8 mouse cellular contexts compared by ENCODE assay signal in genomic region chr3:28107446-28108004, GRCm38 (mm10).
A peak's percentile ranks its signal among the peaks of the same experiment; 100 is the strongest.
DNase-seq lines count a peak whose midpoint lies in the region; ATAC-seq and TF ChIP-seq lines count a peak whose summit lies in the region.

No protein-coding gene starts in this region.

- no peak for ATAC-seq in forebrain, embryonic 11.5 days (replicated peaks; ENCODE audit: low FRiP score)
- ATAC-seq in intestine, embryonic 16.5 days = peak; percentile 69
- 0 out of 2 replicates have a peak, but pooled peaks have one; percentile 31 for ATAC-seq in neural tube, embryonic 11.5 days (ENCODE audit: insufficient read depth, low FRiP score, low TSS enrichment)
- ATAC-seq in megakaryocyte, adult 5-6 weeks (ENCODE audit: poor library complexity, severe bottlenecking) = no peak

- no peak overlapping the region for H3K4me2 ChIP-seq in forebrain, embryonic 11.5 days (ENCODE audit: low read depth, low read length, severe bottlenecking)
- no peak overlapping the region for H3K4me2 ChIP-seq in intestine, embryonic 16.5 days (ENCODE audit: low read depth, low read length)
- H3K4me2 ChIP-seq in neural tube, embryonic 11.5 days (ENCODE audit: low read depth) = no peak overlapping the region

- no peaks in the 10 kb centered on the region for H3K9me3 ChIP-seq in forebrain, embryonic 10.5 days
- H3K9me3 ChIP-seq in forebrain, embryonic 11.5 days (ENCODE audit: control insufficient read depth, low read length) = no peaks in the 10 kb centered on the region
- H3K9me3 ChIP-seq in intestine, embryonic 16.5 days (ENCODE audit: control insufficient read depth, low read length) = no peaks in the 10 kb centered on the region
- H3K9me3 ChIP-seq in neural tube, embryonic 11.5 days (ENCODE audit: control insufficient read depth, low read length) = no peaks in the 10 kb centered on the region

- H3K36me3 ChIP-seq in forebrain, embryonic 10.5 days (replicated peaks) = no peaks in the 10 kb centered on the region
- no peaks in the 10 kb centered on the region for H3K36me3 ChIP-seq in forebrain, embryonic 11.5 days (ENCODE audit: control insufficient read depth, insufficient read depth, low read length)
- H3K36me3 ChIP-seq in intestine, embryonic 16.5 days (ENCODE audit: control insufficient read depth, insufficient read depth, low read length) = no peaks in the 10 kb centered on the region
- no peaks in the 10 kb centered on the region for H3K36me3 ChIP-seq in neural tube, embryonic 11.5 days (ENCODE audit: control insufficient read depth, insufficient read depth, low read length)

- H3K4me1 ChIP-seq in forebrain, embryonic 10.5 days = no peaks in the 10 kb centered on the region
- H3K4me1 ChIP-seq in forebrain, embryonic 11.5 days (replicated peaks; ENCODE audit: control insufficient read depth, insufficient read depth, low read length) = no peaks in the 10 kb centered on the region
- H3K4me1 ChIP-seq in intestine, embryonic 16.5 days (ENCODE audit: control insufficient read depth, insufficient read depth, low read length) = peaks cover 3% of the 10 kb centered on the region; the same call in 1 of the 2 replicates
- no peaks in the 10 kb centered on the region for H3K4me1 ChIP-seq in neural tube, embryonic 11.5 days (ENCODE audit: control insufficient read depth, insufficient read depth, low read length)

- H3K27ac ChIP-seq in forebrain, embryonic 10.5 days = no peak overlapping the region
- H3K27ac ChIP-seq in forebrain, embryonic 11.5 days (ENCODE audit: low read depth, low read length) = no peak overlapping the region
- no peak overlapping the region for H3K27ac ChIP-seq in intestine, embryonic 16.5 days (ENCODE audit: low read length)
- no peak overlapping the region for H3K27ac ChIP-seq in neural tube, embryonic 11.5 days (ENCODE audit: low read depth, low read length)

- H3K4me3 ChIP-seq in forebrain, embryonic 10.5 days = no peak overlapping the region
- no peak overlapping the region for H3K4me3 ChIP-seq in forebrain, embryonic 11.5 days (ENCODE audit: low read depth, low read length)
- no peak overlapping the region for H3K4me3 ChIP-seq in intestine, embryonic 16.5 days (ENCODE audit: low read length)
- H3K4me3 ChIP-seq in neural tube, embryonic 11.5 days (ENCODE audit: low read depth, low read length) = no peak overlapping the region

- no peak overlapping the region for H3K9ac ChIP-seq in forebrain, embryonic 11.5 days (ENCODE audit: low read length)
- no peak overlapping the region for H3K9ac ChIP-seq in intestine, embryonic 16.5 days (ENCODE audit: low read depth, low read length)
- no peak overlapping the region for H3K9ac ChIP-seq in neural tube, embryonic 11.5 days (ENCODE audit: low read length)

- DNase-seq in forebrain, embryonic 10.5 days (ENCODE audit: extremely low spot score, low spot score) = peak; percentile 23
- no peak for DNase-seq in forebrain, embryonic 11.5 days (ENCODE audit: low spot score)
- DNase-seq in brain, embryonic 14.5 days (ENCODE audit: low read depth) = peak; percentile 84
- DNase-seq in frontal cortex, adult 2 months (ENCODE audit: extremely low spot score in 1 of 2, low spot score in 1 of 2) = peak; percentile 21 to 84
- peak; percentile 5 to 77 for DNase-seq in left cerebral cortex, adult 9 months (ENCODE audit: low spot score in 2 of 2)
- peak; percentile 27 for DNase-seq in neural tube, embryonic 11.5 days (ENCODE audit: low spot score)

- no peaks in the 10 kb centered on the region for H3K27me3 ChIP-seq in forebrain, embryonic 10.5 days (ENCODE audit: poor library complexity, severe bottlenecking)
- no peaks in the 10 kb centered on the region for H3K27me3 ChIP-seq in forebrain, embryonic 11.5 days (ENCODE audit: control insufficient read depth, insufficient read depth, low read length)
- no peaks in the 10 kb centered on the region for H3K27me3 ChIP-seq in intestine, embryonic 16.5 days (replicated peaks; ENCODE audit: control insufficient read depth, insufficient read depth, low read length)
- H3K27me3 ChIP-seq in neural tube, embryonic 11.5 days (ENCODE audit: control insufficient read depth, insufficient read depth, low read length) = no peaks in the 10 kb centered on the region

- TF ChIP-seq POLR2A in brain, embryonic 14.5 days (IDR thresholded peaks at IDR 0.05; ENCODE audit: borderline replicate concordance, extremely low read depth, insufficient read depth, insufficient read length, poor library complexity, severe bottlenecking) = no peak

- TF ChIP-seq CTCF in brain, embryonic 14.5 days (IDR thresholded peaks at IDR 0.05; ENCODE audit: borderline replicate concordance, extremely low read depth, insufficient read depth, insufficient read length) = peak; percentile 71; the same call in 1 of the 2 replicates

- 49% methylated on average over 6 of the region's 6 CpGs for WGBS in forebrain, embryonic 10.5 days
- WGBS in forebrain, embryonic 11.5 days = 54% methylated on average over 6 of the region's 6 CpGs
- 36% methylated on average over 6 of the region's 6 CpGs for WGBS in intestine, embryonic 16.5 days
- 52% methylated on average over 6 of the region's 6 CpGs for WGBS in neural tube, embryonic 11.5 days

Comparison
In these comparisons a context has a peak if more than half of its experiments do, and no peak if none do; other contexts are left out.
1. ATAC-seq: peak in intestine, embryonic 16.5 days (single experiment) and neural tube, embryonic 11.5 days (single experiment); none in forebrain, embryonic 11.5 days (single experiment) and megakaryocyte, adult 5-6 weeks (single experiment).